Mouse (Mus musculus) liver, embryonic 14.5 days (tissue): ENCODE data around the gene Paqr3. TPM values are rescaled to one million over a fixed set of nuclear protein-coding genes. Genes with fewer than 3 reads are reported as not detected.

Experiments
- ATAC-seq: fragments of 200-750 bp; cut with Nextera tagmentation; 2 replicates; pipeline ENCODE4 v1.8.0; 2017; ENCODE audit warnings: moderate number of reproducible peaks, mild to moderate bottlenecking, moderate library complexity; ENCODE audit not compliant: insufficient read depth
- DNase-seq, 3 experiments: peaks; one replicate each; pipeline ENCODE4 v3.0.0-alpha.2; 2012 to 2013; ENCODE audit warnings: low read depth in 3 of 3, low spot score in 3 of 3
- H3K27ac ChIP-seq: fragments of 300-500 bp; sonication (generic); 2 replicates; pipeline ENCODE4 v1.5.1; 2014; ENCODE audit warnings: moderate library complexity, mild to moderate bottlenecking, control low read depth, inconsistent platforms
- H3K27me3 ChIP-seq: fragments of 300-500 bp; sonication (generic); 2 replicates; pipeline ENCODE4 v1.6.1; 2014; ENCODE audit warnings: mild to moderate bottlenecking, low read length, moderate library complexity; ENCODE audit not compliant: control insufficient read depth, insufficient read depth
- H3K36me3 ChIP-seq: fragments of 300-500 bp; sonication (generic); replicated peaks from 2 replicates; pipeline ENCODE4 v1.6.1; 2014; ENCODE audit warnings: low read depth; ENCODE audit not compliant: control insufficient read depth, insufficient read depth
- H3K4me1 ChIP-seq, 2 experiments: fragments of 200-500 bp in 1 of 2; fragments of 300-500 bp in 1 of 2; sonication (generic) in 1 of 2; replicated peaks; 2 replicates each; pipeline ENCODE4 v1.6.1; 2012 to 2014; ENCODE audit warnings: antibody characterized with exemption in 1 of 2, inconsistent platforms in 1 of 2, low read length in 1 of 2; ENCODE audit not compliant: control insufficient read depth in 2 of 2, insufficient read depth in 2 of 2
- H3K4me2 ChIP-seq: fragments of 300-500 bp; sonication (generic); 2 replicates; pipeline ENCODE4 v1.6.1; 2014; ENCODE audit warnings: low read depth, mild to moderate bottlenecking, control low read depth, moderate library complexity
- H3K4me3 ChIP-seq, 2 experiments: fragments of 200-500 bp in 1 of 2; fragments of 300-500 bp in 1 of 2; sonication (generic) in 1 of 2; 2 replicates each; pipeline ENCODE4 v1.5.1; 2012 to 2014; ENCODE audit warnings: low read depth in 2 of 2, low read length in 2 of 2, mild to moderate bottlenecking in 2 of 2, control low read depth in 1 of 2, inconsistent platforms in 1 of 2, moderate library complexity in 1 of 2; ENCODE audit not compliant: insufficient read depth in 1 of 2
- H3K9ac ChIP-seq: fragments of 300-500 bp; sonication (generic); replicated peaks from 2 replicates; pipeline ENCODE4 v1.6.1; 2014; ENCODE audit warnings: mild to moderate bottlenecking, control low read depth, moderate library complexity
- H3K9me3 ChIP-seq: fragments of 300-500 bp; sonication (generic); 2 replicates; pipeline ENCODE4 v1.6.1; 2016; ENCODE audit warnings: low read length, mixed read lengths; ENCODE audit not compliant: control insufficient read depth
- CTCF ChIP-seq: IDR thresholded peaks from 2 replicates; pipeline ENCODE4 v1.5.1; 2016; ENCODE audit warnings: antibody characterized with exemption, low read depth, control low read depth
- EP300 ChIP-seq: IDR thresholded peaks from 2 replicates; pipeline ENCODE4 v1.6.1; 2016; ENCODE audit warnings: antibody characterized with exemption, low read depth
- WGBS: fragments of 180-500 bp; shearing (Covaris S2); extraction: QIAGEN DNeasy Blood & Tissue Kit; methylation state at CpG from one replicate; pipeline ENCODE4 v1.1.7; 2014; ENCODE audit not compliant: insufficient replicate concordance; 5-methylcytosine and 5-hydroxymethylcytosine counted together
- polyA plus RNA-seq, 2 experiments: library from polyadenylated mRNA; depleted of rRNA in 1 of 2; stranded (reverse) in 1 of 2; unstranded in 1 of 2; fragments of >200 nt; fragmentation: Nextera tagmentation in 1 of 2; extraction: Ambion mirVana in 1 of 2; gene quantifications; 2 replicates each; pipeline versions ENCODE4 v1.2.1 to v1.2.3; 2012 to 2014

Gene Paqr3
- polyA plus RNA-seq, 2 experiments, result 0.59 to 0.77 TPM

DNA sequence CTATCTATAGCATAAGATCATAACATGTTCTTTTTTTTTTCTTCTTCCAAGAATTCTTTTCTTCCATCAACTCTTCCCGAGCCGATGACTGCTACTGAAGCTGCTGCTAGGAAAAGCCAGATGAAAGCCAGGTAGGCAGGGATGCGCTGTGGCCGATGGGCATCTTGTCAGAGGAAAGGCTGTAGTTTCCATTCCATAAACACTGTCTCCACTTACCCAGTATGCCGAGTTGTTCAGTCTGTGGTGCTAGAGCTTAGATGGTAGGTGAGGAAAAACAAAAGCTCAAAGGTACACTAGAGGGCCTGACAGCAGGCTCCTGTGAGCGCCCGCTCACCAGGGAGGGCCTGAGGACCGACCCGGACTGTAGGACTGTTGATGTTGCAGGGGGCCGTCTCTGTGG, 56.6 kb downstream of the Paqr3 start:
- H3K4me3 ChIP-seq, result no peak overlapping the region
- peaks cover 88% of the 10 kb centered on the region for H3K36me3 ChIP-seq
- H3K9me3 ChIP-seq, result no peaks in the 10 kb centered on the region
- no peak for TF ChIP-seq EP300
- 0 out of 2 replicates have a peak, but pooled peaks have one; percentile 4 for TF ChIP-seq CTCF
- 81% methylated on average over 10 of the region's 10 CpGs for WGBS
- no peaks in the 10 kb centered on the region for H3K4me1 ChIP-seq
- no peaks in the 10 kb centered on the region for H3K27me3 ChIP-seq
- H3K9ac ChIP-seq, result no peak overlapping the region
- DNase-seq (no peak), ATAC-seq (no peak)
- H3K4me2 ChIP-seq, result no peak overlapping the region
- H3K27ac ChIP-seq, result no peak overlapping the region

DNA sequence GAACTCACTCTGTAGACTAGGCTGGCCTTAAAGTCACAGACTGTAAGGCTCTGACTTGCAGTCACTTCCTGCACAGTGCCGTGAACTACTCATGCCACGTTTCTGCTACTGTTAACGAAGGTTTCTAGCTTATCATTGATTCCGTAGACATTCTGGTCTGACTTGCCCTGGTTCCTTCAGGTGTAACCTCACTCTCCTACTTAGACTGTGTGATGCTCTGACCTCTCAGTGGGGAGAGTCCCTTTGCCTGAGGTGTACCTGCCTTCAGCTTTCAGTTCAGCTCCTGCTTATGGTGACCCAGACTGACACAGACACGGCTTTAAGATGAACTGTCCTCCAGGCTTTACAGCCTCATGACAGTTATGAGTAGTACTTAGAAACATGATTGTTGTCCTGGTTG, 57.2 kb downstream of the Paqr3 start:
- H3K36me3 ChIP-seq, result peaks cover 91% of the 10 kb centered on the region
- no peak overlapping the region for H3K9ac ChIP-seq
- no peaks in the 10 kb centered on the region for H3K9me3 ChIP-seq
- no peak overlapping the region for H3K4me2 ChIP-seq
- TF ChIP-seq EP300, result no peak
- TF ChIP-seq CTCF, result no peak
- no peaks in the 10 kb centered on the region for H3K27me3 ChIP-seq
- H3K4me3 ChIP-seq, result no peak overlapping the region
- ATAC-seq, result no peak
- H3K27ac ChIP-seq, result no peak overlapping the region
- DNase-seq, result no peak
- no peaks in the 10 kb centered on the region for H3K4me1 ChIP-seq
- WGBS, result 65% methylated on average over 5 of the region's 5 CpGs

DNA sequence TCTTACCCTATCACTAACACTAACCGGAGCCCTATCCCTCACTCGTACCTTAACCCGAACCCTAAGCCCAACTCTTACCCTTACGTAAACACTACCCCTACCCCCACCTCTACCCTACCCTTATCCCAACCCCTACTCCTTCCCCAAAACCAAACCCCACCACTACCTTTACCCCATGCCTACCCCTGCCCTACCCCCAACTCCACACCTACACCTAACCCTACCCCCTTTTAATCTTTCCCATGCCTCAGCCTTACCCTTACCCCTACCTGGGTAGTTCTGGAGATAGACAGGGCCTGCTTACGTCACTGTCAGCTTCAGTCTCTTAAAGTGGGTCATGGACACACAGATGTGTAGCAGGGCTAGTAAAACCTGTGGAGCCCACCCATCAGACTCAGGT, 62.5 kb downstream of the Paqr3 start:
- Histone ChIP-seq H3K4me3 (no peak overlapping the region), H3K4me1 (no peaks in the 10 kb centered on the region; a peak in 1 of 4 replicates), H3K36me3 (peaks cover 83% of the 10 kb centered on the region), H3K9me3 (no peaks in the 10 kb centered on the region), H3K4me2 (no peak overlapping the region), H3K27ac (no peak overlapping the region), H3K9ac (no peak overlapping the region), H3K27me3 (no peaks in the 10 kb centered on the region)
- ATAC-seq (peak; percentile 14; the same call in 1 of the 2 replicates), DNase-seq (no peak)
- no peak for TF ChIP-seq EP300
- TF ChIP-seq CTCF, result no peak
- WGBS, result 84% methylated on average over 5 of the region's 5 CpGs

DNA sequence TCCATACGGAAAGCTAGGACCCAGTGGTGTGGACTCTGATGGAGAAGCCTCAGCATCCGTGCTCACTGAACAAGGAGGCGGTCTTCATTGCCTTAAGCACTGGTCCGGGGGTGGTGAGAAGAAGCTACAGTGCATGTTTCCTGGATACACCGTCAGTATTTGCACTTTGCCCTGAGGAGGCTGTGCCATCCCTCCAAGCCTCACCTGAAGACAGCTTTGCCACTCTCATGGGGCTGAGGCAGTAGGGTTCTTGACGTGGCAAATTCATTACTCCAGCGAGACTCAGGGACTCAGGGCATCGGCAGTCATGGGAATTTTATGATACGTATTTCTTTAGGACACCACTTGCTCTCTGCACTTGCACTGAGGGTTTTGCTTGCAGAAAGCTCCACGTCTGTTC, 64.7 kb downstream of the Paqr3 start:
- WGBS, result 90% methylated on average over 10 of the region's 10 CpGs
- H3K9me3 ChIP-seq, result no peaks in the 10 kb centered on the region
- no peaks in the 10 kb centered on the region for H3K27me3 ChIP-seq
- peaks cover 79% of the 10 kb centered on the region for H3K36me3 ChIP-seq
- no peak overlapping the region for H3K4me2 ChIP-seq
- no peak overlapping the region for H3K4me3 ChIP-seq
- no peak overlapping the region for H3K27ac ChIP-seq
- no peak for DNase-seq
- H3K4me1 ChIP-seq, result no peaks in the 10 kb centered on the region; a peak in 1 of 4 replicates
- no peak for ATAC-seq
- TF ChIP-seq CTCF (no peak), EP300 (no peak)
- H3K9ac ChIP-seq, result no peak overlapping the region

DNA sequence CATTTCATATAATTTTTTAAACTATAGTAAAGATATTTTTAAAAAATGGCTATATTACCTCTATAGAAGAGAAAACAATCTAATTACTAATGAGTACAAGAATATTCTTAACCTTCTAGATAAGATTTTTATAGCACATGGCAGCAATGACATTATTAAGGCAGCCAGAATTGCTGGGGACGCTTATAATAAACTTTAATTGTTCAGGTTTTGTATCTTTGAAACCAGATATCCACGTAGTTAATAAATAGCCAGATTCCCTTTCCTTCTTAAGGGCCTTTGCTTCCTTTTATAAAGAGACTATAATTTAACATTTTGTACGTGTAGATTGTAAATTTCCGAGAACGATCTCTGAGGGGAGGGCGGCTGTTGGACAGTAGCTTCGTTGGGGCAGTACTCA, 66.1 kb downstream of the Paqr3 start:
- Histone ChIP-seq H3K9ac (no peak overlapping the region), H3K4me2 (no peak overlapping the region), H3K27ac (no peak overlapping the region), H3K9me3 (no peaks in the 10 kb centered on the region), H3K4me1 (no peaks in the 10 kb centered on the region; a peak in 1 of 4 replicates), H3K4me3 (no peak overlapping the region), H3K27me3 (no peaks in the 10 kb centered on the region), H3K36me3 (peaks cover 74% of the 10 kb centered on the region)
- WGBS, result 92% methylated on average over 7 of the region's 7 CpGs
- ATAC-seq, result no peak
- TF ChIP-seq CTCF (no peak), EP300 (no peak)
- DNase-seq, result no peak

Other genes starting within 250 kb of the Paqr3 start
- gene Bmp2k, start 113.9 kb downstream of the Paqr3 start, polyA plus RNA-seq (2012; rRNA removed), result 10.6 and 14.0 TPM in 2 replicates
- 30.2 and 34.3 TPM in 2 replicates for gene Bmp2k, start 113.9 kb downstream of the Paqr3 start, polyA plus RNA-seq (2014; fragmentation: Nextera tagmentation; extraction: Ambion mirVana)